Mouse (Mus musculus): ENCODE measurements around the gene Gatc. TPM values are rescaled to one million over a fixed set of nuclear protein-coding genes. Genes with fewer than 3 reads are reported as not detected.

The Gatc gene
- total and polyA plus RNA-seq, 3 experiments = 8.6 to 90.0 (median 11.7) TPM

DNA sequence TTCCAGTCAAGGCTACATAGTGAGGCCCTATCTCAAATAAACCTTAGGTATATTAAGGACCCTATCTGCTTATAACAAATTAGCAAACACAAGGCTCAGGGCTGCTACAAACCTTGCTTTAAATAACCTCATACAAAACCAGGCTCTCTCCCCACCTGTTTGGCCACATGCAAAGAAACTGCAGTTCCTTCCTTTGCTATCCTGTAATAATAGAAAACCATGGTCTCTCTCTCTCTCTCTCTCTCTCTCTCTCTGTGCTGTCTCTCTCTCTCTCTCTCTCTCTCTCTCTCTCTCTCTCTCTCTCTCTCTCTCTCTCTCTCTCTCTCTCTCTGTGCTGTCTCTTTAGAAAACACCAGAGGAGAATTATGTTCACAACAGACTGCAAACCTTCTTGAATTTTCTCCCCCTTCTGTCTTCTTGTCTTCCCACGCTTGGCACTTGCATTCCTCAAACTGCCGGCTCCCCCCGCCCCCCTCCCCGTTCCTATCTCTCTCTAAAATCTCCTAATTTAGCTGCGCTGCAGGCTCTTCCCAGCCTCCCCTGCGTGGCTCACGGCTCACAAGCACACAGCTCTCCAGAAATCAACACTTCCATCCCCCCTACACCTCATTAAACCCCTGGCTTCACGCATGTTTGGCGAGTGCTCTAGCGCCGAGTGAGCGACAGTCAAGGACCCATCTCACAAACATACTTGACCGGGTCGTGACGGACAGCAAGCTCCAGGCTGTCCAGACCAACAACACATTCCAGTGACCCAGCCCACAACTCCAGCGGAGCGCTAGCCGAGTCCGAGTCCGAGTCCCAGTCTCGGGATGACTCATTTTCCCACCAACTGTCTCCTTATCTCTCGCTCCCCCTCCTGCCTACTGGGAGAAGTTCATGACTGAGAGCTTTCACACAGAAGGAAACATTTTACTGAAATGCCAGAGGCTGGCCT lies 21.7 kb downstream of the Gatc start:
- H3K4me3 ChIP-seq (ENCODE audit: low read depth, low read length) = peak overlapping the region; percentile 70
- DNase-seq (ENCODE audit: low spot score) = peak; percentile 81
- H3K4me1 ChIP-seq (ENCODE audit: insufficient read depth, low read depth, low read length) = peaks cover 35% of the 10 kb centered on the region
- no peaks in the 10 kb centered on the region for H3K9me3 ChIP-seq (replicated peaks)
- no peak for TF ChIP-seq POLR2AphosphoS5 (IDR thresholded peaks at IDR 0.05; ENCODE audit: insufficient replicate concordance, low read depth, low read length)
- TF ChIP-seq TAL1 (conservative IDR thresholded peaks at IDR 0.05; ENCODE audit: low read depth, low read length) = no peak
- TF ChIP-seq GATA2 (IDR thresholded peaks at IDR 0.05; ENCODE audit: borderline replicate concordance, low read depth, low read length) = no peak
- TF ChIP-seq CTCF (IDR thresholded peaks at IDR 0.05; ENCODE audit: low read depth, low read length) = no peak
- H3K27me3 ChIP-seq (ENCODE audit: insufficient read depth, low read length) = no peaks in the 10 kb centered on the region
- peaks cover 6% of the 10 kb centered on the region for H3K36me3 ChIP-seq (replicated peaks)
- peak; percentile 57 for ATAC-seq (ENCODE audit: extremely low read depth, insufficient number of reproducible peaks, low FRiP score, poor library complexity, severe bottlenecking)

DNA sequence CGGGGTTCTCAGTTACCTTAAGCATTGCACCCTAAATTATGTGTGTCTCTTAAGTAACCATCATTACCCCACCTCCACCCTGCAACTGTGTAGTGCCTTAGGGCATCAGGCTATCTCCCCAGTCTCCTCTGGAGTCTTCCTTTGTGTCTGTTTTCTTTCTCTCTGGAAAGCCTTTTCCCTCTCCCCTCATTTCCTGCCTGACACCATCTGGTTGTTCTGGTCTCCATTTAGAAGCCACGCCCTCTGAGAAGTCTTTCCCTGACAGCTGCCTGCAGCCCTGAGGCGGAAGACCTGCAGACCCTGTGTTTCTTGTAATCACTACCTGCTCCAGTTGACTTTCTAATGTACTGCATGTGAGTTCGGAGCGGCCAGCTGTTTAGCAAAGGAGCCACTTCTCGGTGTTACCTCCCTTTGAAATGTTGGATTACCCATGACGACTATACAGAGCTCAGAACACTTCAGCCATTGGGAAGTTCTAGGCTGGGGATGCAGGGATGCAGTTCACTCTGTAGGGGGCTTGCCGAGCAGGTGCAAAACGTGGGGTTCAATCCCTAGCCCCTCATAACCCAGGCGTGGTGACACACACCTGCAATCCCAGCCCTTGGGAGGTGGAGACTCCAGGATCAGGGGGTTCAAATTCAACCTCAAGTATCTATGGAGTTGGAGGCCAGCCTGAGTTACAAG lies 23.2 kb downstream of the Gatc start:
- H3K36me3 ChIP-seq (replicated peaks) = no peaks in the 10 kb centered on the region
- H3K9me3 ChIP-seq (replicated peaks) = no peaks in the 10 kb centered on the region
- DNase-seq (ENCODE audit: low spot score) = no peak
- peak overlapping the region; percentile 33; the same call in 1 of the 2 replicates for H3K4me3 ChIP-seq (ENCODE audit: low read depth, low read length)
- TF ChIP-seq GATA1 (IDR thresholded peaks at IDR 0.05; ENCODE audit: borderline replicate concordance, low read length) (no peak), CTCF (IDR thresholded peaks at IDR 0.05; ENCODE audit: low read depth, low read length) (no peak)
- no peaks in the 10 kb centered on the region for H3K27me3 ChIP-seq (ENCODE audit: insufficient read depth, low read length)
- peaks cover 48% of the 10 kb centered on the region for H3K4me1 ChIP-seq (ENCODE audit: insufficient read depth, low read depth, low read length)
- ATAC-seq (ENCODE audit: extremely low read depth, insufficient number of reproducible peaks, low FRiP score, poor library complexity, severe bottlenecking) = no peak

DNA sequence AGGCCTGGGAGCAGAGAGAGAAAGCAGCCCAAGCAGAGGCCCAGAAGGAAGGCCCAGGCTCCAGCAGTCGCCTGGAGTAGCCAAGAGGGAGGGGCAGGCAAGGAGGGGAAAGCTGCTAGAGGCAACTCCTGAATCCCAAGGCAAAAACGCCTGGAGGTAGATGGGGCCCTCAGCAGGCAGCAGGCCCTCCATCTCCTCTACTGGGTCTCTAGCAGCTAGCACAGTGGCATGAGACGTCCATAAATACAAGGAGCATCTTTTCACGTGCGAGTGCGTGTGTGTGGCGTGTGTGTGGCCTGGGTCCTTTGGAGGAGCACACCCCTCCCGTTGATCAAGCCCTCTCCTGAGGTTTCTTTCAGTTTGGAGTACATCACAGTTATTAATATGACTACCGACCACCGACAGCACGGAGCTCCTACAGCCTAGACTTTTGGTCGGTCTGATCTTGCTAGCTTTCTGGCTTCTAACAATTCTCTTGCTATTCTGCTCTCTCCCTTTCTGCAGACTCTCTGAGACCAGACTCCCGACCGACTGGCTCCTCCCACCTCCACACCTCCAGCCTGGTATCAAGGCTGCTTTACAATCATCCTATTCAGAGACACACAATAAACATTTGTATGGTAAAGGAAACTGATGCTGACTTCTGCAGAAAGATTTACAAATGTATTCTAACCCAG lies 23.9 kb downstream of the Gatc start:
- H3K36me3 ChIP-seq (replicated peaks) = no peaks in the 10 kb centered on the region
- H3K27me3 ChIP-seq (ENCODE audit: insufficient read depth, low read length) = no peaks in the 10 kb centered on the region
- peak overlapping the region; percentile 30; the same call in 1 of the 2 replicates for H3K4me3 ChIP-seq (ENCODE audit: low read depth, low read length)
- ATAC-seq (ENCODE audit: extremely low read depth, insufficient number of reproducible peaks, low FRiP score, poor library complexity, severe bottlenecking) = 0 out of 2 replicates have a peak, but pooled peaks have one; percentile 23
- peaks cover 54% of the 10 kb centered on the region for H3K4me1 ChIP-seq (ENCODE audit: insufficient read depth, low read depth, low read length)
- H3K9me3 ChIP-seq (replicated peaks) = no peaks in the 10 kb centered on the region
- DNase-seq (ENCODE audit: low spot score) = no peak
- TF ChIP-seq GATA1 (IDR thresholded peaks at IDR 0.05; ENCODE audit: borderline replicate concordance, low read length) (no peak), GATA2 (IDR thresholded peaks at IDR 0.05; ENCODE audit: borderline replicate concordance, low read depth, low read length) (no peak), POLR2AphosphoS5 (IDR thresholded peaks at IDR 0.05; ENCODE audit: insufficient replicate concordance, low read depth, low read length) (no peak), TAL1 (conservative IDR thresholded peaks at IDR 0.05; ENCODE audit: low read depth, low read length) (no peak), CTCF (IDR thresholded peaks at IDR 0.05; ENCODE audit: low read depth, low read length) (no peak)

DNA sequence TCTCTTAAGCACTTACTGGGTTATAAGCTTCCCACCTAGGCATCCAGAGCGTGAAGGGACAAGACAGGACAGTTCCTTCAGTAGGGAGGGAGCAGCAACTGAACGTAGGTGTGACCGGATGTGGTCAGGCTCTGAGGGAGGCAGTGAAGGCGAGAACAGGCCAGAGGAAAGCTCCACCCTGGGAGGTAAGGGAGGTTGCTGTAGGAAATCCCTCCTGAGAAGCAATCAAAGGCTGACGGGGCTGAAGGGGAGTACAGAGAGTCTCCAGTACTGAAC lies 27.4 kb downstream of the Gatc start:
- ATAC-seq (ENCODE audit: extremely low read depth, insufficient number of reproducible peaks, low FRiP score, poor library complexity, severe bottlenecking) (peak; percentile 8; the same call in 1 of the 2 replicates), DNase-seq (ENCODE audit: low spot score) (no peak)
- Histone ChIP-seq H3K27me3 (ENCODE audit: insufficient read depth, low read length) (peaks cover 5% of the 10 kb centered on the region; the same call in 1 of the 2 replicates), H3K36me3 (replicated peaks) (peaks cover 7% of the 10 kb centered on the region), H3K9me3 (replicated peaks) (no peaks in the 10 kb centered on the region), H3K4me3 (ENCODE audit: low read depth, low read length) (no peak overlapping the region; the same call in 1 of the 2 replicates), H3K4me1 (ENCODE audit: insufficient read depth, low read depth, low read length) (peaks cover 37% of the 10 kb centered on the region)
- TF ChIP-seq GATA1 (IDR thresholded peaks at IDR 0.05; ENCODE audit: borderline replicate concordance, low read length) (no peak), CTCF (IDR thresholded peaks at IDR 0.05; ENCODE audit: low read depth, low read length) (no peak), GATA2 (IDR thresholded peaks at IDR 0.05; ENCODE audit: borderline replicate concordance, low read depth, low read length) (no peak), TAL1 (conservative IDR thresholded peaks at IDR 0.05; ENCODE audit: low read depth, low read length) (no peak), POLR2AphosphoS5 (IDR thresholded peaks at IDR 0.05; ENCODE audit: insufficient replicate concordance, low read depth, low read length) (no peak)

DNA sequence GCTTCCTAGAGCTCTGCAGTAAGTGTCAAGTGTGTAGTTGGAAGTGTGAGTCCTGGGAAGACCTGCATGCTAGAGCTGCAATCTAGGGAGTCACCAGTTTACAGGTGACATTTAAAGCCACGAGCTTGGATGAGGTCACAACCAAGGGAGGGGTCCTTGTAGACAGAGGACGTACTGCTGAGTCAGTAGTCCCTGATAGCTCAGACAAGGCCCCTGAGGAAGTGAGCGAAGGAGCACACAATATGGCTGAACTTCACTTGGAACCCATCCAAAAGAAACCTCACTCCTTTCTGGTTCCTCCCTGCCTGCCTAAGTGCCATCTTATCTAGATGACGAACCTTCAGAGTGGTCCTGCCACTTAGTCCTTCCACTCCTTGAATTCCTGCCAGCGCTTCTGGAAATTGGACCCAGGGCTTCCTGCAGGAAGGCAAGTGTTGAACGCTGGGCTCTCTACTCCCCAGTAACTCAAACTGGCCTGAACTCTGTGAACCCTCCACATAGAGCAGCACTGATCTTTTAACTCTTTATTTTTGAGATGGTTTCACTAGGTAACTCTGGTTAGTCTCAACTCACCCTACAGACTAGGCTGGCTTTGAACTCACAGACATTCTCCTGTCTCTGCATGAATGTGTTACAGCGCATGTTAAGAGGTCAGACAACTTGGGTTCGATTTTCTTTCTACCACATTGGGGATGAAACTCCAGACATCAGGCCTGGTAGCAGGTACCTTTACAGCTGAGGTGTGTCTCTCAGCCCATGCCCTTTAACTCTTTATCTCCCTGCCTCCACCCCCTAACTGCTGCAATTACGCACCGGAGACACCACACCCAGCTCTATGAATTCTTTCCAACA lies 27.9 kb downstream of the Gatc start:
- peaks cover 5% of the 10 kb centered on the region; the same call in 1 of the 2 replicates for H3K27me3 ChIP-seq (ENCODE audit: insufficient read depth, low read length)
- no peak overlapping the region; the same call in 1 of the 2 replicates for H3K4me3 ChIP-seq (ENCODE audit: low read depth, low read length)
- H3K9me3 ChIP-seq (replicated peaks) = no peaks in the 10 kb centered on the region
- TF ChIP-seq CTCF (IDR thresholded peaks at IDR 0.05; ENCODE audit: low read depth, low read length) = no peak
- no peak for TF ChIP-seq GATA2 (IDR thresholded peaks at IDR 0.05; ENCODE audit: borderline replicate concordance, low read depth, low read length)
- TF ChIP-seq POLR2AphosphoS5 (IDR thresholded peaks at IDR 0.05; ENCODE audit: insufficient replicate concordance, low read depth, low read length) = no peak
- no peak for TF ChIP-seq TAL1 (conservative IDR thresholded peaks at IDR 0.05; ENCODE audit: low read depth, low read length)
- no peak for TF ChIP-seq GATA1 (IDR thresholded peaks at IDR 0.05; ENCODE audit: borderline replicate concordance, low read length)
- peaks cover 10% of the 10 kb centered on the region for H3K36me3 ChIP-seq (replicated peaks)
- H3K4me1 ChIP-seq (ENCODE audit: insufficient read depth, low read depth, low read length) = peaks cover 32% of the 10 kb centered on the region
- ATAC-seq (ENCODE audit: extremely low read depth, insufficient number of reproducible peaks, low FRiP score, poor library complexity, severe bottlenecking) = no peak
- peak; percentile 37 for DNase-seq (ENCODE audit: low spot score)

Measured in G1E (cell line).